Mouse (Mus musculus): ENCODE measurements around the gene Ptgs1.

Ptgs1 gene

GRCm38 (mm10) chr2:36223436-36223835 lies 6.8 kb upstream of the Ptgs1 start:
- H3K36me3 ChIP-seq (ENCODE audit: control insufficient read depth, insufficient read depth, low read length, poor library complexity, severe bottlenecking) = no peaks in the 10 kb centered on the region
- H3K27me3 ChIP-seq (ENCODE audit: control insufficient read depth, insufficient read depth, low read length, poor library complexity, severe bottlenecking) = no peaks in the 10 kb centered on the region
- no peak for DNase-seq (ENCODE audit: low read depth, low spot score)

DNA sequence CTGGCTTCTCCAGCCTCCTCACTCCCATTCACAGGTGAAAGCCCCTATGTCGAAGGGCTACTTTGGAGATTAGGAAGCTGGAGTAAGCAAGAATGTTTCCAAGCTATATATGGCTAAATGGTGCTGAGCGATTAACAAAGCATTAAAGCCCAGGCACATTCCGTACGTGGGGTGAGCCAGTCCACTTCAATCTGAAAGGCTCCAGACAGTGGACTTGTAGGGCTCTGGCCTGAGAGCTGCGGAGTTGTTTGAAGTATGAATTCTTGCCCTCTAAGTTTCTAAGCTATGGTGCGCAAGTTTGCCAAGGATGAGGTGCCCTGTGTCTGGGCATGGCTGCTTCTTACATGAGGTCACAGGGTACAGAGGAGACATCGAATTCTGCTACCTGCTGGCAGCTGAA lies 6.1 kb upstream of the Ptgs1 start:
- Histone ChIP-seq H3K36me3 (ENCODE audit: control insufficient read depth, insufficient read depth, low read length, poor library complexity, severe bottlenecking) (no peaks in the 10 kb centered on the region), H3K27me3 (ENCODE audit: control insufficient read depth, insufficient read depth, low read length, poor library complexity, severe bottlenecking) (no peaks in the 10 kb centered on the region)
- no peak for DNase-seq (ENCODE audit: low read depth, low spot score)

DNA sequence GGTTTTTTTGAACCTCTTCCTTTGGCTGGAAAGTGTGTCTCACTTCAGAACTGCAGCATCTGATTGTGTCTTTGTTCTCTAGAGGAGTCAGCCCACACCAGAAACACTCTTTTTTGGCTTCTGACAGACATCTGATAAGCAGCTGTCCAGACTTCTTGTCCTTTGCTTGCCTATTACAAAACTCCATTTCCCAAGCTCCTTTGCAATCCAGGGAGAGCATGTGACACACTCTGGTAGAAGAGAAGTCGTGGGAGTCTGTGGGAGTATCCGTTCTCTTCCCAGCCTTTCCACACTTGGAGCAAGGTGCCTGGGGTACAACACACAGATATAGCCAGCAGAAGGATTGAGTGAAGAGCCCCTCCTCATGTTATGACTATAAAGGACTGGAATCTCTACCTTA lies 5.6 kb upstream of the Ptgs1 start:
- H3K36me3 ChIP-seq (ENCODE audit: control insufficient read depth, insufficient read depth, low read length, poor library complexity, severe bottlenecking) = no peaks in the 10 kb centered on the region
- no peak for DNase-seq (ENCODE audit: low read depth, low spot score)
- H3K27me3 ChIP-seq (ENCODE audit: control insufficient read depth, insufficient read depth, low read length, poor library complexity, severe bottlenecking) = no peaks in the 10 kb centered on the region

DNA sequence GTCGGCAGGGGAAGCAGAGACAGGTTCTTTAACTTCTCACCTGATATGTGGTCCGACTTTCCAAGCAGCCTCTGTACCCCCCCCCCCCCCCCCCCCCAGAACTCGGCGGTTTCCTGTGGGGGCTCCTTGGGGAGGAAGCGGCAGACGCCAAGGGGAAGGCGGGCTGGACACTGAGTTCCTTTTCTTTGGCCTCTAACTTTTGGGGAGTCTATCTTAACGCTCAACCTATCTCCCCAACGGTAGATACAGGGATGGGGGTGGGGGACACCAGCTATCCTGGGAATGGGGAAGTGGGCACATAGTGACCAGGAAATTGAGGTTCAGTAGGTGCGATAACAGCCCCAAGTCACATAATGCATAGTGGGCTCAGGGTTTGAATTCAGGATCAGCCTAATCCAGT lies 741 bp downstream of the Ptgs1 start:
- Histone ChIP-seq H3K36me3 (ENCODE audit: control insufficient read depth, insufficient read depth, low read length, poor library complexity, severe bottlenecking) (no peaks in the 10 kb centered on the region), H3K27me3 (ENCODE audit: control insufficient read depth, insufficient read depth, low read length, poor library complexity, severe bottlenecking) (no peaks in the 10 kb centered on the region)
- no peak for DNase-seq (ENCODE audit: low read depth, low spot score)

DNA sequence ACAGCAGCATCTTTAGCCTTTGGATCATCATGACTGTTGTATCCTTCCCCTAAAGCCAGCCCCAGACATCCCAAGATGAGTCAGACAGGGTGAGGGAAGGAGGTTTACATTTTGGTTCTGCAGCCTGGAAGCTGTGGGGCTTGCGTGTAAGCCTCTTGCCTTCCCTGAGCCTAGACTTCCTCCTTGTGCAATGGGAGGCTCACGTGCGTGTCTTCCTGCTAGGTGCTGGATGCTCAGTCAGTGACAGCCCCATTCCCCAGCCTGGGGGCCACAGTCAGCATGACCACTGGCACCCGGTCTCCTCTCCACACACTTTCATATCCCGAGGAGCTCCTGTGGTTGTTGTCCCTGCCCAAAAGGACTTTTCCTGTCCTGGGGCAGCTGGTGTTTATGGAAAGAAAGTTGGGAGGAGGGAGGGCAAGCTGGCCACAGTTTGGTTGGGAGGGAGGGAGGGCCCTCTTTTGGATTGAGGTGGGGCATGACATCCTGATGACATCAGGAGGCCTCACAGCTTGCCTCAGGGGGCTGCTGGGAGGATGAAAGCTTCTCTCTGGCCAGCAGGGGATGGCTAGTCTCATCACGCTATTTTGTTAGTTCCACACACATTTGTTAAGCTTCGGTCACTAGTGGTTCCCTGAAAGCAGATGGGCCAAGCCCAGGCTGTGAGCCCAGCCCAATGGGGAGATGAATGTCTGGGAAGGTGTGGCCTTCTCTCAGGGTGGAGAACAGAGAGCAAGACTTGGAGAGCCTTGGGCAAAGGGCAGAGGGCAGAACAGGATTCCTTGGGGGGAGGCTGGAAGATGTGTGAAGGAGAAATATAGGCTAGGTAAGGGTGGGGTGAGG lies 4.5 kb downstream of the Ptgs1 start:
- Histone ChIP-seq H3K27me3 (ENCODE audit: control insufficient read depth, insufficient read depth, low read length, poor library complexity, severe bottlenecking) (no peaks in the 10 kb centered on the region), H3K36me3 (ENCODE audit: control insufficient read depth, insufficient read depth, low read length, poor library complexity, severe bottlenecking) (no peaks in the 10 kb centered on the region)
- DNase-seq (ENCODE audit: low read depth, low spot score) = no peak

- DNase-seq (ENCODE audit: low read depth, low spot score) = no peak
- Histone ChIP-seq H3K36me3 (ENCODE audit: control insufficient read depth, insufficient read depth, low read length, poor library complexity, severe bottlenecking) (no peaks in the 10 kb centered on the region), H3K27me3 (ENCODE audit: control insufficient read depth, insufficient read depth, low read length, poor library complexity, severe bottlenecking) (no peaks in the 10 kb centered on the region)
Measured at GRCm38 (mm10) chr2:36235917-36236316, 5.7 kb downstream of the Ptgs1 start.

DNA sequence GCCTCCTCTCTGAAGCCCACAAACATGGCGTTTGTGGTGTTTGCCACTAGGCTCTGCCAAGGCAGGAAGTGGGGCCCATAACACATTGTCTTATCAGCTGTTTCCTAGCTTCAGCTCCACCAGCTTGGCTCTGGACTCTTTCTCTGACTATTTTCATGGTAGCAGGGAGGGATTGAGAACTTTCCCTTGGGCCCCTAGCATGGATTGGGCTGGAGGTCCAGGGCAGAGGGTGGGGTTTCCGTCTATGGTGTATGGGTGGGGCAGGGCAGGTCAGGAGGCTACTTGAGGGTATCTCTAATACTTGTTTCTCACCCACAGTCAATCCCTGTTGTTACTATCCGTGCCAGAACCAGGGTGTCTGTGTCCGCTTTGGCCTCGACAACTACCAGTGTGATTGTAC lies 6.7 kb downstream of the Ptgs1 start:
- Histone ChIP-seq H3K36me3 (ENCODE audit: control insufficient read depth, insufficient read depth, low read length, poor library complexity, severe bottlenecking) (no peaks in the 10 kb centered on the region), H3K27me3 (ENCODE audit: control insufficient read depth, insufficient read depth, low read length, poor library complexity, severe bottlenecking) (no peaks in the 10 kb centered on the region)
- DNase-seq (ENCODE audit: low read depth, low spot score) = no peak

DNA sequence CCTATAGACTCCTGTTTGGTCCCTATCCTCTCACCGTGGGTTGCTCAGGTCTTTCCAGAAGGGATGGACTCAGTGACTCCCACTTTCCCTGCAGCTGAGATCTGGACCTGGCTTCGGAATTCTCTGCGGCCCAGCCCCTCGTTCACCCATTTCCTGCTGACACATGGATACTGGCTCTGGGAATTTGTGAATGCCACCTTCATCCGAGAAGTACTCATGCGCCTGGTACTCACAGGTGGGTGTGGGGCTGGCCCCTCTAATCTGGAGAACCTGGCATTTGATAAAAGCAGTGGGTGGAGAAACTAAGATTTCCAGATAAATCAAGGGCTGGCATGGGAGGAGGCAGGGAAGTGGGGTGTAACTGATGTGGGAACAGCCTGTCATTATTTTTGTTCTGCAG lies 7.3 kb downstream of the Ptgs1 start:
- H3K27me3 ChIP-seq (ENCODE audit: control insufficient read depth, insufficient read depth, low read length, poor library complexity, severe bottlenecking) = no peaks in the 10 kb centered on the region
- no peak for DNase-seq (ENCODE audit: low read depth, low spot score)
- no peaks in the 10 kb centered on the region for H3K36me3 ChIP-seq (ENCODE audit: control insufficient read depth, insufficient read depth, low read length, poor library complexity, severe bottlenecking)

- H3K27me3 ChIP-seq (ENCODE audit: control insufficient read depth, insufficient read depth, low read length, poor library complexity, severe bottlenecking) = no peaks in the 10 kb centered on the region
- DNase-seq (ENCODE audit: low read depth, low spot score) = no peak
- H3K36me3 ChIP-seq (ENCODE audit: control insufficient read depth, insufficient read depth, low read length, poor library complexity, severe bottlenecking) = no peaks in the 10 kb centered on the region
Measured at GRCm38 (mm10) chr2:36238467-36238866, 8.2 kb downstream of the Ptgs1 start.

- H3K27me3 ChIP-seq (ENCODE audit: control insufficient read depth, insufficient read depth, low read length, poor library complexity, severe bottlenecking) = no peaks in the 10 kb centered on the region
- DNase-seq (ENCODE audit: low read depth, low spot score) = no peak
Measured at GRCm38 (mm10) chr2:36238951-36239350, 8.7 kb downstream of the Ptgs1 start.

DNA sequence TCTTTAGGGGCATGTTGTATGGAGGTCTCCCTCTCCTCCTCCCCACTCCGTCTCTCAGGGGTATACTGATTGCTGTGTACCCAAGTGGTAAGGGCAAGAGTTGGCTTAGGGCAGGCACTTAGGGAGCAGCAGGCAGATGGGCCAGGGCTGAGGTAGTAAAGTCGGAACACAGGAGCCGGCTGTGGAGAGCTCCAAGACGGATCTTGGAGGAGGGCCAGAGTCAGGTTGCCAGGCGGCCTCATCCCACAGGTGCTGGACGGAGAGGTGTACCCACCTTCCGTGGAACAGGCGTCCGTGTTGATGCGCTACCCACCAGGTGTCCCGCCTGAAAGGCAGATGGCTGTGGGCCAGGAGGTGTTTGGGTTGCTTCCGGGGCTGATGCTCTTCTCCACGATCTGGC lies 12.3 kb downstream of the Ptgs1 start:
- DNase-seq (ENCODE audit: low read depth, low spot score) = no peak
- Histone ChIP-seq H3K36me3 (ENCODE audit: control insufficient read depth, insufficient read depth, low read length, poor library complexity, severe bottlenecking) (no peaks in the 10 kb centered on the region), H3K27me3 (ENCODE audit: control insufficient read depth, insufficient read depth, low read length, poor library complexity, severe bottlenecking) (no peaks in the 10 kb centered on the region)

More at GRCm38 (mm10) chr2:36238951-36239350, 8.7 kb downstream of the Ptgs1 start:
- no peaks in the 10 kb centered on the region for H3K36me3 ChIP-seq (ENCODE audit: control insufficient read depth, insufficient read depth, low read length, poor library complexity, severe bottlenecking)

- no peak for DNase-seq (ENCODE audit: low read depth, low spot score)
- Histone ChIP-seq H3K36me3 (ENCODE audit: control insufficient read depth, insufficient read depth, low read length, poor library complexity, severe bottlenecking) (no peaks in the 10 kb centered on the region), H3K27me3 (ENCODE audit: control insufficient read depth, insufficient read depth, low read length, poor library complexity, severe bottlenecking) (no peaks in the 10 kb centered on the region)
Measured at GRCm38 (mm10) chr2:36243296-36243891, 13.2 kb downstream of the Ptgs1 start.

GRCm38 (mm10) chr2:36243892-36244309 lies 13.7 kb downstream of the Ptgs1 start:
- DNase-seq (ENCODE audit: low read depth, low spot score) = no peak
- Histone ChIP-seq H3K36me3 (ENCODE audit: control insufficient read depth, insufficient read depth, low read length, poor library complexity, severe bottlenecking) (no peaks in the 10 kb centered on the region), H3K27me3 (ENCODE audit: control insufficient read depth, insufficient read depth, low read length, poor library complexity, severe bottlenecking) (no peaks in the 10 kb centered on the region)

DNA sequence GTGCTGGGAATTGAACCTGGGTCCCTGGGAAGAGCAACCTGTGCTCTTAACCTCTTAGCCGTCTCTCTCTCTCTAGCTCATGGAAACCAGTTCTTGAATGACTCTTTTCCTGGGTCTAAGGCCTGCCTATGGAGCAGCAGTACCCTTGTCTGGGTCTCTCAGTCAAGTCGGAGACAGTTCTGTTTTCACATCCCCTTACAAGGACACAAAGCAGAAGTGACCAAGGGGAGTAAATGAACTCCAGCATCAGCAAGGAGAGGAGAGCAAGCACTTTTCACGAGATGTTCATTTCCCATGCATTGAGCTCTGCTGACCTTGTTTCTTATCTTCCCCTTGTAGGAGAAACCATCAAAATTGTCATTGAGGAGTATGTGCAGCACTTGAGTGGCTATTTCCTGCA lies 14.5 kb downstream of the Ptgs1 start:
- DNase-seq (ENCODE audit: low read depth, low spot score) = no peak
- Histone ChIP-seq H3K27me3 (ENCODE audit: control insufficient read depth, insufficient read depth, low read length, poor library complexity, severe bottlenecking) (no peaks in the 10 kb centered on the region), H3K36me3 (ENCODE audit: control insufficient read depth, insufficient read depth, low read length, poor library complexity, severe bottlenecking) (no peaks in the 10 kb centered on the region)

- H3K36me3 ChIP-seq (ENCODE audit: control insufficient read depth, insufficient read depth, low read length, poor library complexity, severe bottlenecking) = no peaks in the 10 kb centered on the region
- no peak for DNase-seq (ENCODE audit: low read depth, low spot score)
Measured at GRCm38 (mm10) chr2:36247964-36248363, 17.7 kb downstream of the Ptgs1 start.

More at GRCm38 (mm10) chr2:36247964-36248363, 17.7 kb downstream of the Ptgs1 start:
- H3K27me3 ChIP-seq (ENCODE audit: control insufficient read depth, insufficient read depth, low read length, poor library complexity, severe bottlenecking) = no peaks in the 10 kb centered on the region

All from splenic B cell, adult 2 months (primary cell).